Mouse (Mus musculus): Measurements from ENCODE around the gene Myod1.

Gene Myod1

DNA sequence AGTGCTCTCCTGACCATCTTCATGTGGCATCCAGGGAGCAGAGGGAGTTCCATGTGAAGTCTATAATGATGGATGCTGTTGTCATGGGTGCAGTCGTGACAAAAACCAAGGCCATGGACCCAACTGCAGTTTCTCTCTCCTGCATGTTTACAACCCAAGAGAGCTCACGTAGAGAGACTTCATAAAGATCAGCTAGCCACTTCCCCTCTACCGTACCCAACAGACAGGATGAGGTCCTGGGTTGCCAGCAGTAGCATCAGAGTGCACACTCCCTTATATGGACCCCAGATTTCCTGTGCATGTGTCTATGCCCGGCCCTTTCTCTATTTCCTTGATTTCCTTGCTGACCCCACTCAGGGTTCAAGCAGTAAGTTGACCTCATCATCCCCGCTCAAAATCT is 15.4 kb downstream of the Myod1 start:
- no peak for DNase-seq (ENCODE audit: low spot score in 2 of 2)

DNA sequence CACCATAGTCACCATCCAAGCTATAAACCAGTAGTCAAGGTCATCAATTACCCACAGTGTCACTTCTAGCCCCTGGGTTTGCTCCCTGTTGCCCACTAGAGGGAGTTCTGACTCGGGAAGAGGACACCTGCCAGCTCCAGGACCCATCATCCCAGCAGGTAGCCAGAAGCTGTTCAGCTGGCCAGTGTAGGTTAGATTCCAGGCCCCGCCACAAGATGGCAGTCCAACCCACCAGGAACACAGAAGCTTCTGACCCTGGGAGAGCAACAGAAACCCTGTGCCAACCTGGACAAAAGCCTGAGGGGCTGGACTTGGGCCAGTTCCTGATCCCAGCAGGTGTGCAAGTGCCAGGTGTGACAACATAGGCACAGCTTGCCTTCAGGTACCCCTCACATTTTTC is 16.8 kb downstream of the Myod1 start:
- peak; percentile 53 to 67 for DNase-seq (ENCODE audit: low spot score in 2 of 2)

DNA sequence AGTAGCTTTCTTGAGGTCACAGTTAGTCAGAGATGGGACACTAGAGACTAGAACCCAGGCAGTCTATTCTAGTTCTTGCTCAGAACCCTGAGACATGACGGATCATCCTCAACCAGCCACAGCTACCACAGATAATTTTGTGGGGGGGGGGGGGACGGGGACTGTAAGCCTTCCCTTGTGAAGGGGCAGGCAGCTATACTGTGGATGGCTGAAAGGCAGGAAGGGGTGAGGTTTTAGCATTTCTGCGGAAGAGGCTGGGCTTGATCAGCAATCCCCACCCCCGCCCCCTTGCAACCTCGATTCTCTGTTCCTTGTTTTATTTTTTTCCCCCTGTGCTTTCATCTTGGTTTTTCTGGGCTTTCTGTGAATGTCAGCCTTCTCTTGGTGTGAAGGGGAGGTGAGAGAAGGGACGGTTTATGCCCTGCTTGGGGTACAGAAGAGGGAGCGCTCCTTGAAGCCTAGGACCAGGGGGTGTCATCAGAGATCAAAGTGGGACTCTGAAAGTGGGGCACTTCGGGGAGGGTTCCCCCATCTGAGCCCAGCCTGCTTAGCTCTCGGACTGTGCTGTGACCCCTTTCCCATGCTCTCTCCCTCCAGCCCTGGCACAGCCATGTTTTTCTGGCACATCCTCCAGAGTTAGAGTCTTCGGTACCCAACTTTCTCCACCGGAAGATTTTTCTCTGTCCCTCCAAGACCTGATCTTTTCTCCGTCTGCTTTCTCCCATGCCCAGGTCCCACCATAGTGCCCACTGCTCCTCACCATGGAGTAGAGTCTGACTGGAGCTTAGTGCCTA is 17.6 kb downstream of the Myod1 start:
- no peak for DNase-seq (ENCODE audit: low spot score in 2 of 2)

DNA sequence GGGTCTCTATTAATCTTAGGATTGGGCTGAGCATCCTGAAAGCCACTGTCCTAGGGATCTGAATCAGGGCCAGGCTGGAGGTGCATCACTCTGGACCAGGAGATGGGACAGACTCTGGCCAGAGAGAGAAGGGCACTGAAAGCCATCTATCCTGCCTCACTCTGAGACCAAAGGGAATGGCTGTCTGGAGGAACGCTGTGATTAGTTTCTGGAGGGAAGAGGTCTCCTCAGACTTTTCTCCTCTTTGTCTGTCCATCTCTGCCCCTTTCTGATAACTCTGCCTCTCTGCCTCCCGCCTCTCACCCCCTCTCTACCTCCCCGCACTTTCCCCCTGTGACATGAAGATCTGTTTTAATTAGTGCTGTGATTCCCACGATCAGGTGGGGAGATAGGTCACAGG is 18.7 kb downstream of the Myod1 start:
- no peak for DNase-seq (ENCODE audit: low spot score in 2 of 2)

DNA sequence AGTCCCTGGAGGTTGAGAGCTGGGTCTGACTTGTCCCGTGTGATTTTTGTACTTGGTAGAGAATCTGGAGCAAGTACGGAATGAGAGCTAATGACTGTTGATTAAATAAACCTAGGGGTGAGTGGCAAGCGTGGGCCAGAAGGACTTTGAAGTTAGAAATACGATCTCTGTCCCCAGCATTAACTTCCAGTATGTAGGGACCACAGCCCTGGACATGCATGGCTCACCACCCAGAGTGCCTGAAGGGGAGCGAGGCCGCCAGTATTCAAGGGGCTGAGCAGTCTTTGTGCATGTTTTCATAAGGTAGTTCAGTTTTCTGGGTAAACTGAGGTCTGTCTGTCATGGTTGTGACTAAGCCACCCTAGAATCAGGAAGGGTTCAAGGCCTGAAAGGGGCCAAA is 19.3 kb downstream of the Myod1 start:
- DNase-seq (ENCODE audit: low spot score in 2 of 2) = no peak

DNA sequence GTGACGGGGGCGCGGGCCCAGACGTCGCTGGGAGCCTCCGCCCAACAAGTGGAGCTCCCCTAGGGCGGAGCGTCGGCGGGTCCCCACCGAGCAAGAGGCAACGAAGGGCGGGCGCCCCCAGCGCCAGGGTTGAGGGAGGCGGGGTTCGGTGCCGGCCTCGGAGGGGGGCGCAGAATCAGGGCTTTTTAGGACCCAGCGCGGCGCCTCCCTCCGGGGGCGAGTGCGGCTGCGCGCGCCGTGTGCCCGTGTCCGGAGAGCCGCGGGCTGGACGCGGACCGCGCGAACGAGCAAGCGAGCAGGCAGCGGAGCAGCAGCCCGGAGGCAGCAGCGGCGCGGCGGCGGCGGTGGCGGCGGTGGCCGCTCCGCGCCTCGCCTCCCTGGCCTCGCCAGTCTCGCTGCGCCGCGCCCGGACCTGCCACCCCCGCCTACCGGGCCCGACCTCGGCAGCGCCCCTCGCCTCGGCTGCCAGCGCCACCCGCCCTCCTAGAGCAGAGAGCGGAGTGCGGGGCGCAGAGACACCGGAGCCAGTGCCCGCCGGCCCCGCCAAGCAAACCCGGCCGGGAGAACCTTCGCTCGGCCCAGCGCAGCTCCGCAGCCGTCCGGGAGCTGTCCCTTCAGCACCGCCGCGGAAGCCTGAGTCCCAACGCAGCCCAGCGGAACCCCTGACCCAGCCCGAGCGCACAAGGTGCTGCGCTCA is 20.1 kb downstream of the Myod1 start, which contains the start of gene Kcnc1:
Gene Kcnc1, plus strand, starts transcription at position 267 of the 697 bp plus-strand sequence.
- peak; percentile 54 to 68 for DNase-seq (ENCODE audit: low spot score in 2 of 2)

DNA sequence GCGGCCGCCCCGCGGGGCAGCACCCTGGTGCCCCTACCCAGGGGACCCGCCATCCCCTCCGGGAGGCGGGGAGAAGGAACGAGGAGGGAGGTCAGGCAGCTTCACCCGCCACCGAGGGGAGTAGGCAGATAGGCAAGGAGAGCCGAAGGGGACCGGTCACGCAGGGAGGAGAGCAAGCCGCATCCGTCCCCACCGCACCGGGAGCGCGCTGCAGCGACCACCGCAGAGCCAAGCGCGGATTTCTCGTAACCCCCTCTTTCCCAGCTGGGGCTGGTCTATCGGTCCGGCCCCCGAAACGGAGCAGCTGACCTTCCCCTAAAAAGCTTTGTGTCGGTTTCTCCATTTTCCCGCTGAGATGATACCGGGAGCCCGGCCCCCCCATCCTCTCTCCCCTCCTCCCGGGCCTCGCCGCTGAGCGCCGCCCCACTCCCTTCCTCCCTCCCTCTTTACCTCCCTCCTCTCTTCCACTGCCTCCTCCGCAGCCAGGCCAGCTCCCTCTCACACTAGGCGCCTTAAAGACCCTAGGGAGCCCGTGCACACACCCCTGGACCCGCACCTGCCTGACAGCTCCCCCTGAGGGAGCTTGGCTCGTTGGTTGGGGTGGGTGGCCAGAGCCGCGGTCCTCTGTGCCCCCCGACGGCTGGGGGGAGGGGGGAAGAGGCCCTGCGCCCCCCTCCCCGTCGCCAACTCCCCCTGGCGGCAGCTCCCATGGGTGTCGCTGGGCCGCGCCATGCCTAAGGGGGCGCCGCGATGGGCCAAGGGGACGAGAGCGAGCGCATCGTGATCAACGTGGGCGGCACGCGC is 20.9 kb downstream of the Myod1 start:
- DNase-seq (ENCODE audit: low spot score in 2 of 2) = no peak

DNA sequence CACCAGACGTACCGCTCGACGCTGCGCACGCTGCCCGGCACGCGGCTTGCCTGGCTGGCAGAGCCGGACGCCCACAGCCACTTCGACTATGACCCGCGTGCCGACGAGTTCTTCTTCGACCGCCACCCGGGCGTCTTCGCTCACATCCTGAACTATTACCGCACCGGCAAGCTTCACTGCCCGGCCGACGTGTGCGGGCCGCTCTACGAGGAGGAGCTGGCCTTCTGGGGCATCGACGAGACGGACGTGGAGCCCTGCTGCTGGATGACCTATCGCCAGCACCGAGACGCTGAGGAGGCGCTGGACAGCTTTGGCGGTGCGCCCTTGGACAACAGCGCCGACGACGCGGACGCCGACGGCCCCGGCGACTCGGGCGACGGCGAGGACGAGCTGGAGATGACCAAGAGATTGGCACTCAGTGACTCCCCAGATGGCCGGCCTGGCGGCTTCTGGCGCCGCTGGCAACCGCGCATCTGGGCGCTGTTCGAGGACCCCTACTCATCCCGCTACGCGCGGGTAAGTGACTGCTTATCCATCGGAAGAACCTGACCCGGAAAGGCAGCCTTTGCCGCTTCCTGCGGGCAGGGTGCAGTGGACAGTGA is 21.6 kb downstream of the Myod1 start:
- DNase-seq (ENCODE audit: low spot score in 2 of 2) = no peak

DNA sequence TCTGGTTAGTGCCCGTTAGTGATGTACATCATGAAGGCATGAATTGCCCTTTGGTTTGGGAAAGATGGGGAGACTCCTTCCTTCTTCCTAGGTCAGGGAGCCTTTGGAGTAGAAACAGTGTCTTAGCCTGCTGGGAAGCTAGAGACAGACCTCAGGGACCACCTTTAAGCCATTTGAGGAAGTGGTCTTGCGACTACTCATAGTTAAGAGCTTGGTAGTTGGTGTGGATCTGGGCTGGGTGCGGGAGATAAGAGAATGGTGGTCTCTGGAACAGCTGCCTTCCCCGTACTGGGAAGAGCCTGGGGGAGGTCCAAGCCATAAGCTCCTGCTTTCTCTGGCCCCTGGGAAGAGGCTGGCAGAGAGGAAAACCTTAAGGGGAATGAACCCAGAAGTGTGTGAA is 22.3 kb downstream of the Myod1 start:
- no peak for DNase-seq (ENCODE audit: low spot score in 2 of 2)

DNA sequence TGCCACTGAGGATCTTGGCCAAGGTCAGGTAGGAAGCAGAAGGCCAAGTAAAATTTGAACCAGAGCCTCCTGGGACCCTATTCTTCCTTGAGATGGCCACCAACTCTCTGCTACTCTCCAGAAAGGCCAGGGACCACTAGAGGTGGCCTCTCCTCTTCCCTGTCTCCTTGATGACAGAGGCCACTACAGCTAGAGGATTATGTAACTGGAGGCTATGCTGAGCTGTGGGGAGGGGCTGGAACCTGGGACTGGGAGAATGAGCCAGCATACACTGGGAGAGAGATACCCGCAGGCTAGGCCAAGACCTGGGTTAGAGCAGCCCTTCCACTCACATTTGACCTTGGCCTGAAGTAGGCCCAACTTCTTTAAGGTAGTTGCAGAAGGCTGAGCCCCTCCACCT is 23.4 kb downstream of the Myod1 start:
- no peak for DNase-seq (ENCODE audit: low spot score in 2 of 2)

DNA sequence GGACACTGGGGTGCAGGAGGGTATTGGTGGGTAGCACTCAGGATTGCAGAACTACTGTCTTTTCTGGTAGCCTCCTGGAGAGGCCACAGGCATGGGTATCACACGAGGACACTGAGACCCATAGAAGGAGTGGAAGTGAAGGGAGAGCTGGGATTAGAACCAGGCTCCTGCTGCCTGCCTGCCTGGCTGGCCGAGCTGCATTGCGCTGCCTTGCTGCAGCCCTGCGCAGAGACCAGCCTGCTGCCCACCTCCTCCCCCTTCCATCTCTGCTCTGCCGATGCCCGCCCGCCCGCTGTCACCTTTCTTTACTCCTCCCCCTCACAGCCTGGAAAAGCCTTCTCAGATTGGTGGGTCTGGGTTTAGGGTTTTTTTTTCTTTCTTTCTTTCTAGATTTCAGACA is 24.1 kb downstream of the Myod1 start:
- DNase-seq (ENCODE audit: low spot score in 2 of 2) = no peak

DNA sequence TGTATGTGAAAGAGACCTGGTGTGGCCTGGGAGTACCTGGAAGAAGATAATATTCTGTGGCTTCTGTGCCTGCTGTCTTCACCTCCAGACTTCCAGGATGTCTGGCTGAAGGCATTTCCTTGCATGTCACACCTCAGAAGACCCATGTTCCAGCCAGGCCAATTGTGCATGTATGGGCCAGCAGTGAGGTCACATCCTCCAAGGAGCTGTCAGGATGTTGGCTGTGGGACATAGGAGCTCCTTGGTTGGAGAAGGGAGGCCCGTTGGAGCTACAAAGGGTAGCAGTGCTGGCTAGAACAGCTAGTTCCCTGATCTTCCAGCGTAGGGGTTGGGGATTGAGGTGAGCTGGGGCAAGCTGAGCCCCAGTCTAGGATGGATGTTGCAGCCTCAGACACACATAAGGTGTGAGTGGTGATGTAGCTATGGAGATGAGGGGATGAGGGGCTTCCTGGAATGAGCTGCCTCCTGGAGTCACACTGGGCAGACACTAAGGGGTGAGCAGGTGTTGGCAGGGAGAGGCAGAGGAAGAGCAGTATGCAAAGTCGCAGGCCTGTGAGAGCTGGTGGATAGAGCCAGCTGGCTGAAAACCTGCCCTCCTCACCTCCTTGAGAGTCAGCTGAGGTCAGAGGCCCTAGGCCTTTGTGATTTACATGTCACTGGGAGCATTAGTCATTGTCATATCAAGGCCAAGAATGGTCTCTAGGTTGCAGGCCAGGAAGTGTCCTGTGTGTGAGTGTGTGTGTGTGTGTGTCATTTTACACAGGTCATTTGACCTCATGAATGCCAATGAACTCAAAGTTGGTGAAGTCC is 25.3 kb downstream of the Myod1 start:
- DNase-seq (ENCODE audit: low spot score in 2 of 2) = no peak

DNA sequence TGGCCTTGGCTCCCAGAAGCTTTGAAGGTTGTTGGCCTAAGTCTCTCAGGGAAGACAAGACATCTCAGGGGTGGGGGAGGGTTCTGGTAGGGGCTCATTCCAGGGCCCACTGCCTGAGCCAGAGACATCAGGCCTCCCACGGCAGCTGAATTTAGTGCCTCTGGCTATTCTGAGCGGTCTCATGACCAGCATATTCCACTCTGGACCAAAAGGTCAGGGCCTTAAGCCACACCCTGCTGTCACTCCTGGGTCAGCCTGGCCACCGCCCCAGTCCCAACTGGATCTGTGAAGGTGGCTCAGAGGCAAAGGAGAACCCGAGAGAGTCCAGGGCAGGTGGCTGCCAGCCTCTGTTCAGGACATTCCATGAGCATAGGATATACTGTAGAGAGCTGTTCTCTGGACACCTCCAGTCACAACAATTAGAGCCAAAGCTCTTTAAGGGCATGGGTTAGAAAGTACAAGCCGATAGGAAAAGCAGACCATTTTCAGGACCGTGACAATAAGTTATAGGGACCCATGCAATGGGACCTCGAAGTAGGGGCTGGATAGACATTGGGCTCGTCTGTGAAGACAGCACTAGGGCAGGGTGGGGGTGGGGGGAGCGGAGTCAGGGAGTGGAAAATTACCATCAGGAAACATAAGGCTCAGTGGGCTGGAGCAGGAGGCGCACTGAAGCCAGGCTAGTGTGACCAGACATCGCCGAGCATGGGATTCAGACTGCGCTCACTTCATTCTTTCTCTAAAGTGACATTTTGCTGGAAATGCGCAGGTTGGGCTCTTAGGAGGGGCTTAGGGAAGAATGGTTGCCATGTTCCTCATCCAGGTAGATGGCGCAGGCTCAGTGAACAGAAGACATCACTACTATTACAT is 27.6 kb downstream of the Myod1 start:
- no peak for DNase-seq (ENCODE audit: low spot score in 2 of 2)

DNA sequence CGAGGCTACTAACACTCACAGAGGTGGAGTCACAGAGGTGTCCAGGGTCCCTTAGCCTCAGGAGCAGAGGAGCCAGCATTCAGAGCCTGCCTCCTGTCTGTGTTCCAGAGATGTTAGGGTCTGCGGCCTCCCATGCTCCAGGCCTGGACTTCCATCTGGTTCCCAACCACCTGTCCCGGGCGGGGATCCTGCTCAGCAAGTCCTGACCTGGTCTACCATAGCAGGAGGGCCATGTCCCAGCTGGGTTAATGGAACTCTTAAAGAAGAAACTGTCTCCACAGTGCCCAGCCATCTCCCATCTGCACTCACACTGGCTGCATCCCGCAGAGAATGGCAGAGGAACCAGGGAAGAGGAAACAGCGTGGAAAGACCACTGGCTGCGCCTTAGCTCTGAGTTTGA is 28.5 kb downstream of the Myod1 start:
- no peak for DNase-seq (ENCODE audit: low spot score in 2 of 2)

DNA sequence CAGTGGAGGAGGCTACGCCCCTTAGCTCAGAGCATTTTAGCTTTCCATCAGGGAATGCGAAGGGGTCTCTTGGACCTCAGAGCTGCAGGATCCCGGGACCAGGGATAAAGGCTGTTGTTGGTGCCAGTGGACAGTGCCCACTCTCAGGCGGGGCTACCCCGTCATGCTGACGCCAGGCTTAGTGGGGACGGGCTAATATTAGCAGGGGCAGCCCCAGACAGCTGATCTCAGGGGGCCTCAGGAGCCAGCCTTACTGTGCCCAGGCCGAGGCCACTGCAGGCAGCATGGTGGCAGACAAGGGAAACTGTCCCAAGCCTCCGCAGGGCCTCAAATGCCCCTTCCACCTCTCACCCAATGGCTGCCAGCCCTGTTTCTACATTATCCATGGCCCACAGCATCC is 32.3 kb downstream of the Myod1 start:
- DNase-seq (ENCODE audit: low spot score in 2 of 2) = no peak

DNA sequence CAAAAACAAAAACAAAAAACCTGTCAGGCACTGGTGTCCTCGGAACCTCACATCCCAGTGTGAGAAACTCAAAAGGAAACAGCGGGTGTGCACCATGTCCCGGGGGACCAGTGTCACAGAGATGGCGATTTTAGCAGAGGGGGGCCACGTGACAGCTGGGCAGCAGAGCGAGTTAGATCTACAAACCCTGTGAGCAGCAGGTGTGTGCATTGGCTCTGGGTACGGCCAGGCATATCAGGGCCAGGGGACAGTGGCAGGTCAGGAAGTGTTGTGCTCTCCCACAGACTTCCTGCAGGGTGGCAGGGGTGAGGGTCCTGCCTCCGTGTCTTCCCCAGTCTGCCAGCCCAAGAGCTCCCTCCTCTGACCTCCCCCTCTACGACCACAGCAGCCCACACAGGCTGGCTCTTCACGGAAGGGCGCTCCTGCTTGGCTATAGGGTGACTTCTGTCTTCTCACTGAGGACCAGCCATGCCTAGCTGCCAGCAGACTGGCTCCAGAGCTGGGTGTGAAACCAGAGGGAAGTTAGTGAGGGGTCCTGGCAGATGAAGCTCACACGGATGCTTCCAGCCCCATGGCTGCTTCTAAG is 33.0 kb downstream of the Myod1 start:
- peak in 1 of 2 experiments; percentile 29 for DNase-seq (ENCODE audit: low spot score in 2 of 2)

DNA sequence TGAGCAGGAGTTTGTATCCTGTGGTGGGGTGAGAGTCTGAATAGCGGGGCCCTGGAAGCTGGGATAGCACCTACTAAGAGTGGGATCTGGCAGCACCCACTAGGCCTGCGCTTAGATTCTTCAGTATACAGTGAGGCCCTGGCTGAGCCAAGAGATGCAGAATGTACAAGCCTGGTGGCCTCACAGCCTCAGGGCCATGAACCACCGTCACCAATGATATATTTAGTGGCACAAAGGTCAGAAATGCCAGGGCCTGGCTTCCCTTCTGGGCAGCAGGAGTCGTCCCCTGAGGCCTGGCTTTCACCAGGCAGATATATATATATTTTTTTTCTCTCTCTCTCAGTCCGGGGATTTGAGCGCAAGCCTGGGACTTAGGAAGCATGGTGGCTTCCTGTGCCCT is 34.5 kb downstream of the Myod1 start:
- no peak for DNase-seq (ENCODE audit: low spot score in 2 of 2)

DNA sequence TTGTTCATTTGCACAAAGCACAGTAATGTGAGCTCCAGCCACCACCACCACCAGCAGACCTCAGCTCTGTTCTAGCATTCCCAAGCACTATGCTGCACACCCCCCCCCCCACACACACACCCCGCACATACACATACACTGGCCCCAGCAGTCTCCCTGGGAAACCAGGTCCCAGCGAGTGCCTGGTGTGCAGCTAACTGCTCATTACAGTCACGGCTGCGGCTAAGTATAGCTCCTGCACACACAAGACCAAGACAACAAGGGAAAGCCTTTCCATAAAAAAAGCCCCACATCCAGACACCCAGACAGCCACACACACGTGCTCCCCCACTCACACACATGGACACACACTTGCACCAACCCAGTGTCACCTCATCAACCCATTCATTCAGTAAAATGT is 36.5 kb downstream of the Myod1 start:
- no peak for DNase-seq (ENCODE audit: low spot score in 2 of 2)

DNA sequence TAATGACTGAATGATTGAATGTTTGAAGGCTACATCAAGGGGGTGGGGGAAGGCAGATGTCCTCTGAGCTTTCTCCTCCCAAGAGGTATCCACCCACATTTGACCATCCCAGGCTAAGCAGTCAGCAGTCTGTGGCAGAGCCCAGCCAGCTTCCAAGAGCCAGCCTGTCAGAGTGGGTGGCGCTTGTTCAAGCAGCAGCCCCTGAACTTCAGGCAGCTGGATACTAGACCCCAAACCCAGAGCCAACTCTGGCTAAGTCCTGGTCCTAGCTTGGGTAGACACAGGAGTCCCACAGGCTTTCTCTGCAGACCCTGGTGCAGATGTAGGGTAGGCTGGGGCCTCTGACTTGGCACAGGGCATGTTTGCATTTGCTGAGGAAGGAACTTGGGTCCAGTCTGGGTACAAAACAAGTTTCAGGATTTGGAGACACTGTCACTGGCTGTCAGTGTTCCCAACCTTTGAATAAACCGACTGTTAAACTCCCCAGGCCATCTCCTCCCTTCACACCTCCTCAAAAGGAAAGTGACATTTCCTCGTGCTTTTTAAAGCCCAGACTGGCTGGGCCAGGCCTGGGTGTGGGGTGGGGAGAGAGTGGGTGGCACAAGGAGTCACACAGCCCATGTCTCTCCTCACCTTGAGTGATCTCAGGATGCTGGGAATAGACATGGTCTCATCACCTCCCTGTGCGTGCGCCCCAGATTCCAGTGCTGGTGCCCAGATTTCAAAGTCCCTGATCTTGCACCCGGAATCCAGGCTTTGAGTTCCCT is 37.9 kb downstream of the Myod1 start:
- DNase-seq (ENCODE audit: low spot score in 2 of 2) = no peak

All from spleen, postnatal 14 days (tissue).